Mouse (Mus musculus) megakaryocyte, adult 5-6 weeks (primary cell): ENCODE results near the gene Mstn. TPM values are rescaled to one million over a fixed set of nuclear protein-coding genes. Genes with fewer than 3 reads are reported as not detected.

Experiments used
- ATAC-seq: 2 replicates; pipeline ENCODE4 v1.8.0; 2016; ENCODE audit warnings: mild to moderate bottlenecking, inconsistent platforms; ENCODE audit not compliant: poor library complexity, severe bottlenecking
- total RNA-seq, 2 experiments: library from RNA; stranded (forward) in 1 of 2; stranded (reverse) in 1 of 2; fragments of 153-499, 151-499 nt in 1 of 2; fragments of 221-1000, 200-1000 nt in 1 of 2; gene quantifications; 2 replicates each; pipeline versions ENCODE4 v1.2.3 to v1.2.4; 2015 to 2017

Mstn gene
- total RNA-seq, 2 experiments from 2014 or later, result not detected

GRCm38 (mm10) chr1:53093180-53093579, 31.7 kb downstream of the Mstn start:
- no peak for ATAC-seq

- ATAC-seq, result no peak
These were observed 49.1 kb downstream of the Mstn start for GRCm38 (mm10) chr1:53110561-53110960.

Other genes with a start within 250 kb of the Mstn start
- gene Inpp1, start 244.0 kb upstream of the Mstn start, total RNA-seq (2015), result 6.6 and 12.5 TPM in 2 replicates
- gene Inpp1, start 244.0 kb upstream of the Mstn start, total RNA-seq (2017), result 10.1 and 13.4 TPM in 2 replicates
- gene Hibch, start 216.7 kb upstream of the Mstn start, total RNA-seq (2015), result 21.7 and 22.8 TPM in 2 replicates
- gene Hibch, start 216.7 kb upstream of the Mstn start, total RNA-seq (2017), result 61.8 and 87.1 TPM in 2 replicates
- gene 1700019D03Rik, start 41.5 kb upstream of the Mstn start, total RNA-seq (2015), result 0.18 TPM in 1 of 2 replicates, not detected in the other
- gene 1700019D03Rik, start 41.5 kb upstream of the Mstn start, total RNA-seq (2017), result 0.18 TPM in 1 of 2 replicates, not detected in the other
- not detected in 2 replicates for gene 1700019A02Rik, start 126.0 kb downstream of the Mstn start, total RNA-seq (2015)
- gene 1700019A02Rik, start 126.0 kb downstream of the Mstn start, total RNA-seq (2017), result not detected in 2 replicates
- gene Pms1, start 235.4 kb downstream of the Mstn start, total RNA-seq (2015), result 5.9 and 7.0 TPM in 2 replicates
- gene Pms1, start 235.4 kb downstream of the Mstn start, total RNA-seq (2017), result 9.3 and 14.1 TPM in 2 replicates
- gene Ormdl1, start 235.5 kb downstream of the Mstn start, total RNA-seq (2015), result 32.5 and 34.6 TPM in 2 replicates
- gene Ormdl1, start 235.5 kb downstream of the Mstn start, total RNA-seq (2017), result 27.0 and 34.7 TPM in 2 replicates
- not detected in 2 replicates for gene Gm28778, start 235.5 kb downstream of the Mstn start, total RNA-seq (2015)
- not detected in 2 replicates for gene Gm28778, start 235.5 kb downstream of the Mstn start, total RNA-seq (2017)